Mouse (Mus musculus): Measurements from ENCODE around the gene Slc12a9. TPM values are rescaled to one million over a fixed set of nuclear protein-coding genes. Genes with fewer than 3 reads are reported as not detected.

The Slc12a9 gene
- polyA plus RNA-seq, 1 experiment from 2014 or later: 24.5 TPM

DNA sequence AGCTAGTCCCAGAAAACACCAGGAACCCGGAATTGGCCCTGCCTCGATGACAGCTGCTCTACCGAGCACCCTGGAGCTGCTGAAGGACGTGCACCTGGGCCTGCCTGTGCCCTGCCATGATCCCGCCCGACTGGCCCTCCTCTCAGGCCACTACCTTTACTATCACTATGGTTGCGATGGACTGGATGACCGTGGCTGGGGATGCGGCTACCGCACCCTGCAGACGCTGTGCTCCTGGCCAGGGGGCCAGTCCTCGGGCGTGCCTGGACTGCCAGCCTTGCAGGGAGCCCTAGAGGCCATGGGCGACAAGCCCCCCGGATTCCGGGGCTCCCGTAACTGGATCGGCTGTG is 38.7 kb downstream of the Slc12a9 start:
- H3K36me3 ChIP-seq (ENCODE audit: control insufficient read depth, insufficient read depth, low read length): peaks cover 45% of the 10 kb centered on the region
- peak overlapping the region; percentile 100 for H3K4me2 ChIP-seq (ENCODE audit: low read length)
- H3K4me3 ChIP-seq (ENCODE audit: low read length): peak overlapping the region; percentile 64
- peaks cover 23% of the 10 kb centered on the region for H3K4me1 ChIP-seq (ENCODE audit: control insufficient read depth, insufficient read depth, low read depth, low read length)
- peak overlapping the region; percentile 90 for H3K27ac ChIP-seq (ENCODE audit: low read depth, low read length)
- ATAC-seq: peak; percentile 64
- H3K27me3 ChIP-seq (replicated peaks; ENCODE audit: control insufficient read depth, insufficient read depth, low read length): peaks cover 11% of the 10 kb centered on the region
- peak overlapping the region; percentile 85 for H3K9ac ChIP-seq (ENCODE audit: low read depth, low read length)
- no peaks in the 10 kb centered on the region for H3K9me3 ChIP-seq (ENCODE audit: control insufficient read depth, low read length)
- 8% methylated on average over 18 of the region's 18 CpGs for WGBS

DNA sequence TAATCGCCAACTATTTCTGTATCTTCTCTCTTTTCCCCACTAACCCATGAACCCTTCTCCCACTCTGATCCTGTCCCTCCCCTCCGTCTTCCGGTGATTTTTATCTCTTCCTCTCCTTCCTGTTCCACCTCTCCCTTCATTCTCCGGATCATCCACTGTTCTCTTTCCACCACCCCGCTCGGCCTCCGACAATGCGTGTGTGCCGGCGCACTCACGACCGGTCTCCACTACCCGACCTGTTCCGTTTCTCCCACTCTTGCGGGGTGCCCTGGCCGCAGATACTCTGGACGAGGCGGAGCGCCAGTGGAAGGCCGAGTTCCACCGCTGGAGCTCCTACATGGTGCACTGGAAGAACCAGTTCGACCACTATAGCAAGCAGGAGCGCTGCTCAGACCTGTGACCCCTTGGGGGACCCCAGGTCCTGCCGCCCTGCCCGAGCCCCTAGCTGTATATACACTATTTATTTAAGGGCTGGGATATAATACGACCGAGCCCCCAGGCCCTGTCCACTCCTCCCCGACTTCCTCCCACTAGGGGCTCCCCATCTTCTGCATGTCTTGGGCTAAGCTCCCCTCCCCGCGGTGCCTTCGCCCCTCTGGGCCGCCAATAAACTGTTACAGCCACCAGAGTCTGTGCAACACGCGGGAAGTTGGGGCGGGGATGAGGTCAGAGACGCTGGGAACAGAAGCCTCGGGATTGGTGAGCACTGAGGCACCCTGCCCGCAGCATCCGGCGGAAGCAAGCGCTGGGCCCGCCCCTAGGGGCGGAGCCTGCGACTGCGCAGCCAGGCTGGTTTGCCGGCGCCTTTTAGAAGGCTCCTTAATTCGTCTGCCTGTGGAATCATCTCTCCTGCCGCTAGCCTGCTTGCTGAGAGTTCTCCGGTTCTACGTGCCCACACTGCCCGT is 39.3 kb downstream of the Slc12a9 start, which contains the start of gene Ufsp1:
Gene Ufsp1 (plus strand): TSS at position 791 of the 905 bp plus-strand sequence.
- Histone ChIP-seq H3K27ac (ENCODE audit: low read depth, low read length) (peak within 1 kb of the TSS; percentile 90), H3K4me2 (ENCODE audit: low read length) (peak within 1 kb of the TSS; percentile 100), H3K27me3 (replicated peaks; ENCODE audit: control insufficient read depth, insufficient read depth, low read length) (peaks cover 13% of the 10 kb centered on the region), H3K4me3 (ENCODE audit: low read length) (peak within 1 kb of the TSS; percentile 64), H3K9me3 (ENCODE audit: control insufficient read depth, low read length) (no peaks in the 10 kb centered on the region), H3K9ac (ENCODE audit: low read depth, low read length) (peak within 1 kb of the TSS; percentile 85), H3K36me3 (ENCODE audit: control insufficient read depth, insufficient read depth, low read length) (peaks cover 39% of the 10 kb centered on the region), H3K4me1 (ENCODE audit: control insufficient read depth, insufficient read depth, low read depth, low read length) (peaks cover 29% of the 10 kb centered on the region)
- under 1% methylated on average over 52 of the region's 52 CpGs for WGBS
- peak; percentile 96 for ATAC-seq

DNA sequence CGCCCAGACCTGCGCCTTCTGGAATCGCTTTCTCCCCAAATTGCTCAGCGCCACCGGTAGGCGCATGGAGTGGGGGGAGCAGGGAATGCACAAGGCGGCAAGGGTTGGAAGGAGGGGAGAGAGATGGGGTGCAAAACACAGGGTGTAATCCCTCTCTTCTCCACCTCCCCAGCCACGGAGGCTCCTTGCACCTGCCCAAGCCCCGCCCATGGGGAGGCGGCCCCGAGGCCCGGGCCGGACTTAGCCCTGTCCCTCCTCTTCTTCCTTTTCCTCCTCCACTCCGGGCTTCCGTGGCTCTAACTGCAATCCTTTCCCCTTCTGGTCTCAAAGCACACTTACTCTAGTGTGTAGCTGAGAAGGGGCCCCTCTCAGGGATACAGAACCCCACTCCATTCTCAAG is 40.1 kb downstream of the Slc12a9 start:
- Histone ChIP-seq H3K27ac (ENCODE audit: low read depth, low read length) (peak overlapping the region; percentile 90), H3K4me2 (ENCODE audit: low read length) (peak overlapping the region; percentile 100), H3K9me3 (ENCODE audit: control insufficient read depth, low read length) (no peaks in the 10 kb centered on the region), H3K4me3 (ENCODE audit: low read length) (peak overlapping the region; percentile 64), H3K4me1 (ENCODE audit: control insufficient read depth, insufficient read depth, low read depth, low read length) (peaks cover 30% of the 10 kb centered on the region), H3K36me3 (ENCODE audit: control insufficient read depth, insufficient read depth, low read length) (peaks cover 34% of the 10 kb centered on the region), H3K27me3 (replicated peaks; ENCODE audit: control insufficient read depth, insufficient read depth, low read length) (peaks cover 13% of the 10 kb centered on the region), H3K9ac (ENCODE audit: low read depth, low read length) (peak overlapping the region; percentile 80)
- under 1% methylated on average over 15 of the region's 15 CpGs for WGBS
- ATAC-seq: peak; percentile 11; the same call in 1 of the 2 replicates

DNA sequence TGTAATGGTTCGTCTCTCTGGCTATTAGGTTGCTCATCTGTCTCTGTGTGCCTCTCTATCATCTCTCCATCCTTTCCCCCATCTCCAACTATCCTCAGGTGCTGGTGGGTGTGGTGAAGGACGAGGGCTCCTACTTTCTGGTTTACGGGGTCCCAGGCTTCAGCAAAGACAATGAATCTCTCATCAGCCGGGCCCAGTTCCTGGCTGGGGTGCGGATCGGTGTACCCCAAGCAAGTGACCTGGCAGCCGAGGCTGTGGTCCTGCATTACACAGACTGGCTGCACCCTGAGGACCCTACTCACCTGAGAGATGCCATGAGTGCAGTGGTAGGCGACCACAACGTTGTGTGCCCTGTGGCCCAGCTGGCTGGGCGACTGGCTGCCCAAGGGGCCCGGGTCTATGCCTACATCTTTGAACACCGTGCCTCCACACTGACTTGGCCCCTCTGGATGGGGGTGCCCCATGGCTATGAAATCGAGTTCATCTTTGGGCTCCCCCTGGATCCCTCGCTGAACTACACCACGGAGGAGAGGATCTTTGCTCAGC is 41.9 kb downstream of the Slc12a9 start:
- H3K27ac ChIP-seq (ENCODE audit: low read depth, low read length): no peak overlapping the region
- peaks cover 13% of the 10 kb centered on the region for H3K27me3 ChIP-seq (replicated peaks; ENCODE audit: control insufficient read depth, insufficient read depth, low read length)
- H3K9ac ChIP-seq (ENCODE audit: low read depth, low read length): no peak overlapping the region
- no peak for ATAC-seq
- WGBS: 72% methylated on average over 15 of the region's 15 CpGs
- no peak overlapping the region for H3K4me3 ChIP-seq (ENCODE audit: low read length)
- H3K9me3 ChIP-seq (ENCODE audit: control insufficient read depth, low read length): no peaks in the 10 kb centered on the region
- H3K4me2 ChIP-seq (ENCODE audit: low read length): no peak overlapping the region
- H3K36me3 ChIP-seq (ENCODE audit: control insufficient read depth, insufficient read depth, low read length): peaks cover 16% of the 10 kb centered on the region
- peaks cover 33% of the 10 kb centered on the region for H3K4me1 ChIP-seq (ENCODE audit: control insufficient read depth, insufficient read depth, low read depth, low read length)

DNA sequence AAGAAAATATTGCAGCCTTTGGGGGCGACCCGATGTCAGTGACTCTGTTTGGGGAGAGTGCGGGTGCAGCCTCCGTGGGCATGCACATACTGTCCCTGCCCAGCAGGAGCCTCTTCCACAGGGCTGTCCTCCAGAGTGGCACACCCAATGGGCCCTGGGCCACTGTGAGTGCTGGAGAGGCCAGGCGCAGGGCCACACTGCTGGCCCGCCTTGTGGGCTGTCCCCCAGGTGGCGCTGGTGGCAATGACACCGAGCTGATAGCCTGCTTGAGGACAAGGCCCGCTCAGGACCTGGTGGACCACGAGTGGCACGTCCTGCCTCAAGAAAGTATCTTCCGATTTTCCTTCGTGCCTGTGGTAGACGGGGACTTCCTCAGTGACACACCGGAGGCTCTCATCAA is 42.7 kb downstream of the Slc12a9 start:
- no peak overlapping the region for H3K27ac ChIP-seq (ENCODE audit: low read depth, low read length)
- peak overlapping the region; percentile 93 for H3K4me2 ChIP-seq (ENCODE audit: low read length)
- H3K36me3 ChIP-seq (ENCODE audit: control insufficient read depth, insufficient read depth, low read length): peaks cover 8% of the 10 kb centered on the region
- H3K4me3 ChIP-seq (ENCODE audit: low read length): no peak overlapping the region; the same call in 1 of the 2 replicates
- no peak for ATAC-seq
- no peaks in the 10 kb centered on the region for H3K9me3 ChIP-seq (ENCODE audit: control insufficient read depth, low read length)
- peak overlapping the region; percentile 22; the same call in 1 of the 2 replicates for H3K9ac ChIP-seq (ENCODE audit: low read depth, low read length)
- 27% methylated on average over 15 of the region's 15 CpGs for WGBS
- H3K4me1 ChIP-seq (ENCODE audit: control insufficient read depth, insufficient read depth, low read depth, low read length): peaks cover 33% of the 10 kb centered on the region
- peaks cover 13% of the 10 kb centered on the region for H3K27me3 ChIP-seq (replicated peaks; ENCODE audit: control insufficient read depth, insufficient read depth, low read length)

DNA sequence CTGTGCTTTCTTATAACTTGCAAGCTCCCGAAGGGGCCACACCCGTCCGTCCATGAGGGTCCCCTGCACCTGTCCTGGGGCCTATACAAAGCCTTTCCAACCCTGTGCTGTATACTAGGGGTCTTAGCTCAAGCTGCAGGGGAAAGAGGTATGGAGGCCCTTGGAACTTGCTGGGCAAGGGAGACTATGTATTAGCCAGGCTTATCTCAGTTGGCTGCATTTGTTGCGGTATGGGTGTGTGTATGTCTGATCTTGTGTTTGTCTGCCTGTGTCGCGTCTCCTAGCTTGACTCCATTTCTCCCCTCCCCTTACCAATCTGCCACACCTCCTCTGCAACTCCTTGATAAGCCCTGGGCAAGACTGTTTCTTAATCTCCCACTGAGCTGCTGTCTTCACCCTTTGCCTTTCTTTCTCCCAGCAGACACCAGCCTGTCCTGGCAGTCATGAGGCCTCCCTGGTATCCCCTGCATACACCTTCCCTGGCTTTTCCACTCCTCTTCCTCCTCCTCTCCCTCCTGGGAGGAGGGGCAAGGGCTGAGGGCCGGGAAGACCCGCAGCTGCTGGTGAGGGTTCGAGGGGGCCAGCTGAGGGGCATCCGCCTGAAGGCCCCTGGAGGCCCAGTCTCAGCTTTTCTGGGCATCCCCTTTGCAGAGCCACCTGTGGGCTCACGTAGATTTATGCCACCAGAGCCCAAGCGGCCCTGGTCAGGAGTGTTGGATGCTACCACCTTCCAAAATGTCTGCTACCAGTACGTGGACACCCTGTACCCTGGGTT is 43.6 kb downstream of the Slc12a9 start:
- peak overlapping the region; percentile 93 for H3K4me2 ChIP-seq (ENCODE audit: low read length)
- H3K9me3 ChIP-seq (ENCODE audit: control insufficient read depth, low read length): no peaks in the 10 kb centered on the region
- no peak for ATAC-seq
- H3K27me3 ChIP-seq (replicated peaks; ENCODE audit: control insufficient read depth, insufficient read depth, low read length): peaks cover 13% of the 10 kb centered on the region
- no peak overlapping the region for H3K27ac ChIP-seq (ENCODE audit: low read depth, low read length)
- H3K4me1 ChIP-seq (ENCODE audit: control insufficient read depth, insufficient read depth, low read depth, low read length): peaks cover 29% of the 10 kb centered on the region
- WGBS: 55% methylated on average over 13 of the region's 13 CpGs
- peak overlapping the region; percentile 74 for H3K9ac ChIP-seq (ENCODE audit: low read depth, low read length)
- H3K4me3 ChIP-seq (ENCODE audit: low read length): peak overlapping the region; percentile 66
- H3K36me3 ChIP-seq (ENCODE audit: control insufficient read depth, insufficient read depth, low read length): no peaks in the 10 kb centered on the region

DNA sequence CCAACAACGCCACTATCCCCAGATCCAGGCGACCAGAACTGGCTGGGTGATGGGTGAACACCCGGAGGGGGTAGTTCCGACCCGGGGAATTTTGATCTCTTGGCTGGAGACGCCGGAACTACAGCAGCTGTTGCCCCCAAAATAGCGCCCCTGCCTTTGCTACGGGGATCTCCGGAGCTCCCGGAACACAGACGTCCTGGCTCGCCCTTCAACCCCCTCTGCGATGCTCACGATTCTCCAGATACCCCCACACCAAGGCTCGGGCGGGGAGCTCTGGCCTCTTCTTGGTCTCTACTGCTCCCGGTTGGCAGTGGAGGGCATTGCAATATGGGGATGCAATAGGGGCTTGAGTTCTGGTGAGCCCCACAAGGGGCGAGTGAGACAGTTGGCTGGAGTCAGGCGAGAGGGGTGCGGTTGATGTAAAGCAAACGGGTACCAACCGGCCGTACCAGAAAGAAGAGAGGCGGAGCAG is 44.4 kb downstream of the Slc12a9 start:
- Histone ChIP-seq H3K4me2 (ENCODE audit: low read length) (peak overlapping the region; percentile 93), H3K4me3 (ENCODE audit: low read length) (peak overlapping the region; percentile 66), H3K4me1 (ENCODE audit: control insufficient read depth, insufficient read depth, low read depth, low read length) (peaks cover 27% of the 10 kb centered on the region), H3K27ac (ENCODE audit: low read depth, low read length) (no peak overlapping the region), H3K9ac (ENCODE audit: low read depth, low read length) (peak overlapping the region; percentile 74), H3K36me3 (ENCODE audit: control insufficient read depth, insufficient read depth, low read length) (no peaks in the 10 kb centered on the region), H3K27me3 (replicated peaks; ENCODE audit: control insufficient read depth, insufficient read depth, low read length) (peaks cover 13% of the 10 kb centered on the region), H3K9me3 (ENCODE audit: control insufficient read depth, low read length) (no peaks in the 10 kb centered on the region)
- 3% methylated on average over 25 of the region's 25 CpGs for WGBS
- ATAC-seq: no peak

DNA sequence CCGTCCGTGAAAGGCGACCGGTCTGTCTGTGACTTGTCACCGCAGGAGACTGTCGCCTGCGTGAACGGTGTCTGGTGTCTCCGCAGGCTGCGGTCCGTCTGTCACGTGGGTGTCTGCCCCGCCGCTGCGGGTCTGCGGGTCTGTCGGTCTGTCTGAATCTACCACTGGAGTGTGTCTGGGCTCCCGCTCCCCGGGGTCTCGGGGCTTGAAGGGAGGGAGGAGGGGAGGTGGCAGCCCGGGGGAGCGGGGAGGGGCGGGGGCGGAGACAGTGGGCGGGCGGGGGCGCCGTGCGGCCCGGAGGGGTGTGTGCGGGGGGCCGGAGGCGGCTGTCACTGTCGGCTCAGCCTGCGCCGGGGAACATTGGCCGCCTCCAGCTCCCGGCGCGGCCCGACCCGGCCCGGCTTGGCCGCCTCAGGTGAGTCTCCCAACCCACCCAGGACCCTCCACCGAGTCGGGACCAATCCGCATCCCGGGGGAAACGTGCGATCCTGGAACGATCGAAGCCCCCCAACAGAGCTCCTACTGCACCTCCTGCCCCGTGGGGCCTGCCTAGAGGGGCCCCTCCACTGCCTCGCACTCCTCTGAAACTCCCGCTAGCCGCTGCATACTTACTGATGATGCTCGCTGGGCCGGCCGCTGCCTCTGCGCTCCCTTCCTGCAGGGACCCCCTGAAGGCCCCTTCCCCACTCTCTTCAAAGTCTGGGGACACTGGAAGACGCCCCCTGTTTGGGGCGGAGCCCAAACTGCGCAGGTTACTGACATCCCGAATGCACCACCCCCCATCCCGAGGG is 45.2 kb downstream of the Slc12a9 start:
- peaks cover 13% of the 10 kb centered on the region for H3K27me3 ChIP-seq (replicated peaks; ENCODE audit: control insufficient read depth, insufficient read depth, low read length)
- peak; percentile 28 for ATAC-seq
- H3K4me2 ChIP-seq (ENCODE audit: low read length): peak overlapping the region; percentile 93
- H3K4me1 ChIP-seq (ENCODE audit: control insufficient read depth, insufficient read depth, low read depth, low read length): peaks cover 20% of the 10 kb centered on the region
- peak overlapping the region; percentile 66 for H3K4me3 ChIP-seq (ENCODE audit: low read length)
- no peaks in the 10 kb centered on the region for H3K36me3 ChIP-seq (ENCODE audit: control insufficient read depth, insufficient read depth, low read length)
- WGBS: under 1% methylated on average over 51 of the region's 65 CpGs
- no peaks in the 10 kb centered on the region for H3K9me3 ChIP-seq (ENCODE audit: control insufficient read depth, low read length)
- peak overlapping the region; percentile 77 for H3K27ac ChIP-seq (ENCODE audit: low read depth, low read length)
- H3K9ac ChIP-seq (ENCODE audit: low read depth, low read length): peak overlapping the region; percentile 74

Measured in hindbrain, embryonic 16.5 days (tissue).